Mouse (Mus musculus) limb, embryonic 12.5 days (tissue): ENCODE data around the gene Unc79. TPM values are rescaled to one million over a fixed set of nuclear protein-coding genes. Genes with fewer than 3 reads are reported as not detected.

ENCODE experiments used
- ATAC-seq: fragments of 200-750 bp; cut with Nextera tagmentation; 2 replicates; pipeline ENCODE4 v1.8.0; 2017; ENCODE audit warnings: low read depth, moderate TSS enrichment; ENCODE audit not compliant: insufficient number of reproducible peaks, insufficient read depth, low FRiP score, low TSS enrichment
- H3K27ac ChIP-seq: fragments of 300-500 bp; sonication (generic); 2 replicates; pipeline ENCODE4 v1.5.1; 2016; ENCODE audit warnings: mild to moderate bottlenecking, moderate library complexity
- H3K27me3 ChIP-seq: fragments of 300-500 bp; sonication (generic); 2 replicates; pipeline ENCODE4 v1.6.1; 2016; ENCODE audit warnings: mild to moderate bottlenecking, moderate library complexity
- H3K36me3 ChIP-seq: fragments of 300-500 bp; sonication (generic); 2 replicates; pipeline ENCODE4 v1.6.1; 2016; ENCODE audit warnings: mild to moderate bottlenecking, moderate library complexity
- H3K4me1 ChIP-seq: fragments of 300-500 bp; sonication (generic); replicated peaks from 2 replicates; pipeline ENCODE4 v1.6.1; 2016
- H3K4me2 ChIP-seq: fragments of 300-500 bp; sonication (generic); 2 replicates; pipeline ENCODE4 v1.6.1; 2016; ENCODE audit warnings: mild to moderate bottlenecking, moderate library complexity
- H3K4me3 ChIP-seq: fragments of 300-500 bp; sonication (generic); replicated peaks from 2 replicates; pipeline ENCODE4 v1.5.1; 2016; ENCODE audit warnings: mild to moderate bottlenecking
- H3K9ac ChIP-seq: fragments of 300-500 bp; sonication (generic); replicated peaks from 2 replicates; pipeline ENCODE4 v1.6.1; 2016; ENCODE audit warnings: mild to moderate bottlenecking, moderate library complexity
- H3K9me3 ChIP-seq: fragments of 300-500 bp; sonication (generic); 2 replicates; pipeline ENCODE4 v1.6.1; 2016; ENCODE audit warnings: mild to moderate bottlenecking, moderate library complexity
- WGBS: fragments of 180-500 bp; shearing (Covaris S2); methylation state at CpG from one replicate; pipeline ENCODE4 v1.1.7; 2016; 5-methylcytosine and 5-hydroxymethylcytosine counted together
- polyA plus RNA-seq: library from polyadenylated mRNA; unstranded; fragments of >200 nt; fragmentation: Nextera tagmentation; extraction: Ambion mirVana; gene quantifications from 2 replicates; pipeline ENCODE4 v1.2.1, GENCODE M21; 2016

Gene Unc79
- polyA plus RNA-seq, 1 experiment from 2014 or later = 0.26 TPM

GRCm38 (mm10) chr12:103128914-103129313 lies 180.3 kb downstream of the Unc79 start:
- ATAC-seq = no peak

DNA sequence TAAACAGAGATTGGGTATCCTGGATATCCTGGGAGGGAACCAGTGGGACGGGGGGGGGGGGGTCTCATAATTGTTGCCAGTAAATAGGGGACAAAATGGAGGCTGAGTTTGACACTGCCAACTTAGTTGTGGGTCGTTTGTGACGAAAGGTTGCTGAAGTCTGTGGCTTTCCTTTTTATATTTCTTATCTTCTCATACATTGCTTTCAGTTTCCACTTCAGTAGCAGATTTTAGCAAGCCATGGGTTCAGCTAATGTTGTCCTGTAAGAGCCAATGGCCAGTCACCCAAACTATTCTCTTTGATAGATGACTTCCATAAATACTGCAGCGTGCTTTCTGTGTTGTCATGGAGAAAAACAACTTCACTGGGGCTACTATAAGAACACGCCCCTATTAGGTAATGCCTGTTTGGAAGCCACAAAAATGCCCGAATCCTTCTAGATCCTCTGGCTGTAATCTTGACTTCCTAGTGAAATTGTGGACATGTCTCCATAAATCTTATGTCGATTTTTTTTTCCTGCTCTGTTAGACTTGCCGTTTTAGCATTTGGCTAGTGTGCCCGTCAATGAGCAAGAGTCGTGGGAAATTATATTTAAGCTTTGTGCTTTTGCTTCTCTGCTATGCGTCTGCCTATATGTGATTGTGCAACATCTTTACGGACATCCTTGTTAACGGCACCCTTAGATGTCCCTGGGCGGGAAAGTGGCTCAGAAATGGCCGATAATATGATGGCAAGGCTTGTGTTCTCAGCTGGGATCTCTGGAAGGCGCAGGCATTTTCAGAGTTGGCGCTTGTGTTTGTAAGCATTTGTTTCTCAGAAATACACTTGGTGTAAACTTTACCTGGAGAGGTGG lies 181.0 kb downstream of the Unc79 start:
- Histone ChIP-seq H3K36me3 (no peaks in the 10 kb centered on the region), H3K9ac (no peak overlapping the region), H3K27ac (no peak overlapping the region), H3K4me2 (no peak overlapping the region), H3K4me1 (peaks cover 11% of the 10 kb centered on the region; the same call in 1 of the 2 replicates), H3K27me3 (no peaks in the 10 kb centered on the region), H3K9me3 (no peaks in the 10 kb centered on the region), H3K4me3 (no peak overlapping the region)
- ATAC-seq = no peak
- 82% methylated on average over 17 of the region's 17 CpGs for WGBS

More at GRCm38 (mm10) chr12:103128914-103129313, 180.3 kb downstream of the Unc79 start:
- Histone ChIP-seq H3K27me3 (no peaks in the 10 kb centered on the region), H3K4me3 (no peak overlapping the region), H3K9me3 (no peaks in the 10 kb centered on the region), H3K36me3 (no peaks in the 10 kb centered on the region), H3K4me2 (no peak overlapping the region), H3K4me1 (peaks cover 11% of the 10 kb centered on the region; the same call in 1 of the 2 replicates), H3K27ac (no peak overlapping the region), H3K9ac (no peak overlapping the region)
- 93% methylated on average over 6 of the region's 6 CpGs for WGBS

- no peaks in the 10 kb centered on the region for H3K27me3 ChIP-seq
- WGBS = 44% methylated on average over 6 of the region's 6 CpGs
- no peaks in the 10 kb centered on the region for H3K9me3 ChIP-seq
- ATAC-seq = no peak
- no peaks in the 10 kb centered on the region for H3K36me3 ChIP-seq
- no peak overlapping the region for H3K4me2 ChIP-seq
- H3K4me3 ChIP-seq = no peak overlapping the region
- 0 out of 2 replicates have a peak, but pooled peaks cover 2% of the 10 kb centered on the region for H3K4me1 ChIP-seq
- H3K27ac ChIP-seq = no peak overlapping the region
- no peak overlapping the region for H3K9ac ChIP-seq
Observed at GRCm38 (mm10) chr12:103131419-103131818, 182.8 kb downstream of the Unc79 start.

- ATAC-seq = no peak
- 61% methylated on average over 9 of the region's 9 CpGs for WGBS
- H3K9me3 ChIP-seq = no peaks in the 10 kb centered on the region
- no peak overlapping the region for H3K9ac ChIP-seq
- H3K4me2 ChIP-seq = no peak overlapping the region
- no peak overlapping the region for H3K4me3 ChIP-seq
- H3K4me1 ChIP-seq = no peaks in the 10 kb centered on the region
- H3K36me3 ChIP-seq = no peaks in the 10 kb centered on the region
- no peaks in the 10 kb centered on the region for H3K27me3 ChIP-seq
- H3K27ac ChIP-seq = no peak overlapping the region
Observed at GRCm38 (mm10) chr12:103142550-103143010, 193.9 kb downstream of the Unc79 start.

DNA sequence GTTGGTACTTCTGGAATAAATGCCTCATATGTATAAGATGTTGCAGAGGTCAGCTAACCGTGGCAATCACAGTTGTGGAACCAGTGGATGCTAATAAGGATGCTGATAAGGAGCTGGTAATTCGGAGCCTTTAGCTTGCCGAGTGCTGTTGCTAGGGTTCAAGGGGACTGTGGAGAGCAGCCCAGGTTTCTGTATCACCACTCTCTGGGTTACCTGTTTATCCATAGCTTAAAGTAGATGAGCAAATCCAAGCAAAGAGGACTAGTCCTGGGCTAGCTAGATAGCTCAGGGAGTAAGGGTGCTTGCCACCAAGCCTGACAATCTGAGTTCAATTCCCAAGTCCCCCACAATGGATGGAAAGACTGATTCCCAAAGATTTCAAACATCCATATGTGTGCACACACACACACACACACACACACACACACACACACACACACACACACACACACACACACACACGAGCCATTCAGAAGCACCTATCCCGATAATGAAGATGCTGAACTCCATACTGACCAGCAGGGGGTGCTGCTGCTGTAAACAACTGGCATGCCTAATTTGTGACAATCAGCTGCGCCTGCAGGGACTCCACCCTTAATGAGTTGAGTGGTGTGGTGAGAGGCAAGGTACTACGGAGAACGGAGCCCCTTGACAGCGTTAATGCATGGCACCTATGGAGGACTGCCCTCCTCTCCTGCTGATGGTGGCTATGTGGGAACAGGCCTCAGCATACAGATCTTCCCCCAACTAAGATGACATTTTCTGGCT lies 195.3 kb downstream of the Unc79 start:
- H3K9ac ChIP-seq = no peak overlapping the region
- H3K27ac ChIP-seq = no peak overlapping the region
- H3K4me2 ChIP-seq = no peak overlapping the region
- no peak for ATAC-seq
- H3K4me1 ChIP-seq = no peaks in the 10 kb centered on the region
- WGBS = 30% methylated on average over 9 of the region's 9 CpGs
- H3K36me3 ChIP-seq = no peaks in the 10 kb centered on the region
- H3K9me3 ChIP-seq = no peaks in the 10 kb centered on the region
- H3K27me3 ChIP-seq = no peaks in the 10 kb centered on the region
- no peak overlapping the region for H3K4me3 ChIP-seq

DNA sequence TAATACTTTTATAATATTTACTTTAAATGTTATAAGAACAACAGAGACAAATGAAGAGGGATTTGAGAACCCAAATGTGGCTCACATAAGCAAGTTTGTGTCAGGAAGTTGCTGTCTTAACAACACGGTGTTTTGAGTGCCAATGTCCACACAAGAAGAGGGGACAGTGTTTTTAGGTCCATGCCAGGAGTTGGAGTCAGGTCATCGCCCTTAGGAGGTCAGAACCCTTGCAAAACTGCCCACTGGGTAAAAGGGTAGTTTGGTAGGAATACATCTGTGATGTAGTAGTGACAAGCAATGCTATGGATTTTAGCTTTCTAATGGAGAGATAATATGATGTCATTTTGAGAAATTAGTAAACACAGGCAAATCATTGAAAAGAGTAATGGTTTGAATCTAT lies 201.6 kb downstream of the Unc79 start:
- Histone ChIP-seq H3K9me3 (no peaks in the 10 kb centered on the region), H3K4me1 (no peaks in the 10 kb centered on the region), H3K9ac (no peak overlapping the region), H3K27me3 (no peaks in the 10 kb centered on the region), H3K27ac (no peak overlapping the region), H3K36me3 (no peaks in the 10 kb centered on the region), H3K4me3 (no peak overlapping the region), H3K4me2 (no peak overlapping the region)
- 64% methylated on average over 2 of the region's 2 CpGs for WGBS
- no peak for ATAC-seq

DNA sequence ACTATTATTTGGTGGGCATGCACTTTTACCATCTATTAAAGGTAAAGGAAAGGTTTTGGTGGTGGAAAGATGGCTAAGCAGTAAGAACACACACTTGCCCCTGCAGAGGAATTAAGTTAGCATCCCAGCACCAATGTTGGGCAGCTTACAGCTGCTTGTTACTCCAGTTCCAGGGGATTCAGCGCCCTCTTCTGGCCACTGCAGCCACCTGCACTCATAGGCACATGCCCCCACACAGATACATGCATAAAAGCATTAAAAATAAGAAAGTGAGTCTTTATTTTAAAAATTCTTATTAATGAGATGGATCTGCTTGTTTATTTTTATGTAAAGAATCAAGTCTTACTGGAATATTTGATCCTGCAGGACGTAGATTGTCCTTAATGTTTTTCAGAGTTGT lies 206.3 kb downstream of the Unc79 start:
- no peak overlapping the region for H3K4me2 ChIP-seq
- H3K27ac ChIP-seq = no peak overlapping the region
- WGBS = 64% methylated on average over 2 of the region's 2 CpGs
- no peaks in the 10 kb centered on the region for H3K4me1 ChIP-seq
- H3K9ac ChIP-seq = no peak overlapping the region
- no peak for ATAC-seq
- H3K27me3 ChIP-seq = peaks cover 9% of the 10 kb centered on the region; the same call in 1 of the 2 replicates
- no peaks in the 10 kb centered on the region for H3K9me3 ChIP-seq
- no peaks in the 10 kb centered on the region for H3K36me3 ChIP-seq
- no peak overlapping the region for H3K4me3 ChIP-seq

DNA sequence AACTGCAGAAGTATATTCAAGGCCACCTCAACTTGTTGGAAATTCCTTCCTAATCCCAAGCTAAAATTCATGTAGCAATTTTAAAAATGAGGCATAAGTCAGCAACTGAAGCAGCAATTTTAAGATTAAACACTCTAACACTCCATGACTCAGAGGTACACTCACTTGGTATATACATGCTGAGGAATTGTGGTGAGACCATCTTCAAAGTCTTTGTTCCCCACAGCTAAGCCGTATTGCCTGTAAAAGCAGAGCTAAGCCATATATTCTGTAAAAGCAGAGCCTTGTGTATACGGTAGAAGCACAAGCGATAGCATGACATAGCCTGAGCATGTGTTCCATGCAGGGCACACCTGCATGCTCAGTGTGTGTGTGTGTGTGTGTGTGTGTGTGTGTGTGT lies 206.7 kb downstream of the Unc79 start:
- Histone ChIP-seq H3K4me1 (no peaks in the 10 kb centered on the region), H3K4me2 (no peak overlapping the region), H3K9me3 (no peaks in the 10 kb centered on the region), H3K27me3 (peaks cover 9% of the 10 kb centered on the region; the same call in 1 of the 2 replicates), H3K36me3 (no peaks in the 10 kb centered on the region), H3K4me3 (no peak overlapping the region), H3K9ac (no peak overlapping the region), H3K27ac (no peak overlapping the region)
- 75% methylated on average over 3 of the region's 3 CpGs for WGBS
- ATAC-seq = no peak

DNA sequence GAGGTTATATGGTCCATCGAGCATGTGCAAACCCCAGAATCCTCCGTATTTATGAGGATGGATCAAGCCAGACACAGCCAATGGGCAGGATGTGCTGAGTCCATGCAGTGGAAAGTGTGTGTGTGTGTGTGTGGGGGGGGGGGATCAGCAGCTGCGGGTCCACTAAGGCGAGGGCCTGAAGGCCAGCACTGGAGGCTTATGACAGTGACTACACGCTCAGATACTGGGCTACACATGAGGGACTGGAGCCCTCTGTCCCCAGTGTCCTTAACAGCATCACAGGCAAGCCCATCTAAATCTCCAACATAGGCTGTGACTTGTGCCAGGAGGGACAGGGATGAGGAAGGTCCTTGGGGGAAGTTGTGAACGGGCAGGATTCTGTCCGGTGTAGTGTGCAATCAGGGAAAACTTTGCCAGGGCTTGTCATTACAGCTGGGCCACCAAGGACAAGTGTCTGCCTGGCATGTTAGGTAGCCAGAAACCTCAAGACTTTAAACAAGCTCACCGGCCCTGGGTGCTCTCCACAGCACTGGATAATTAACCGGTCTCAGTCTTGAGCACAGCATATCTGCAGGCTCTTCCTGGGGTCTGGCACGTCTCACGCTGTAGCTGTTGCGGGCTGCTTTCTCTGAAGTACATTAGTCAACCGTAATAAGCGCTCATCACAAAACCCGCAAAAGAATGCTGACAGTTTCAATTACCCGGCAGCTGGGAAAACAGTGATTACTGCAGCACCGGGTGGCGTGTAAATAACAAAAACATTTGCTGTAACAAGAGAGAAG lies 208.7 kb downstream of the Unc79 start:
- no peak; the same call in 1 of the 2 replicates for ATAC-seq
- 62% methylated on average over 18 of the region's 18 CpGs for WGBS

DNA sequence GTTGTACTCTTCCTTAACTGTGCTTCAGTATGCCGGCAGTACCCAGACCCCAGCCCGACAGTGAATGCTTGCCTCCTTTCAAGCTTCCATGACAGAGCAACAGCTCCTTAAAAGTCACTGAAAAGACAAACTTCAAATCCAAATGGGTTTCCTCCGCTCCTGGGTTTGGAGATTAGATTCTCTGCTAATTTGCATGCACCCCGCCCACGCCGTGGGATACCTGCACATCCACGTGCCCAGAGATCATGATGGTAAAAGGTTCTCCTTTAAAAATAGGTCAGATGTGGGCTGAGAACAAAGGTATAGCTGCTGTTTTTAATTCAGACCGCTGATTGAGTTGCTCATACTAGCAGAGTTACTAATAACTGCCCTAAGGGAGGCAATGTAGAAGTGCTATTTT lies 210.4 kb downstream of the Unc79 start:
- Histone ChIP-seq H3K4me1 (no peaks in the 10 kb centered on the region), H3K4me2 (no peak overlapping the region), H3K9ac (no peak overlapping the region), H3K9me3 (no peaks in the 10 kb centered on the region), H3K27me3 (peaks cover 9% of the 10 kb centered on the region; the same call in 1 of the 2 replicates), H3K27ac (no peak overlapping the region), H3K4me3 (no peak overlapping the region), H3K36me3 (no peaks in the 10 kb centered on the region)
- WGBS = 68% methylated on average over 8 of the region's 8 CpGs
- ATAC-seq = no peak

More for the DNA sequence above, 208.7 kb downstream of the Unc79 start:
- Histone ChIP-seq H3K4me1 (no peaks in the 10 kb centered on the region), H3K27me3 (peaks cover 9% of the 10 kb centered on the region; the same call in 1 of the 2 replicates), H3K36me3 (no peaks in the 10 kb centered on the region), H3K4me2 (no peak overlapping the region), H3K27ac (no peak overlapping the region), H3K9ac (no peak overlapping the region), H3K4me3 (no peak overlapping the region), H3K9me3 (no peaks in the 10 kb centered on the region)
